Mouse (Mus musculus) gastrocnemius, postnatal 14 days (tissue): ENCODE data around the gene Msmp. TPM values are rescaled to one million over a fixed set of nuclear protein-coding genes. Genes with fewer than 3 reads are reported as not detected.
"Not testable (repeated sequence)": the region's sequence is repeated elsewhere in the genome, so short reads cannot be mapped to it uniquely, and the experiment has no call there.

ENCODE experiments used
- DNase-seq: peaks from one replicate; pipeline ENCODE4 v3.0.0; 2021; ENCODE audit warnings: mixed read lengths
- intact Hi-C: fragments of 180-260 bp; cut with DNase I; formaldehyde crosslinking; loops from one replicate; pipeline ENCODE4 v1.15.1; 2025; ENCODE audit warnings: low total_unique reads
- total RNA-seq, 2 experiments: library from RNA; stranded (reverse); gene quantifications; 2 replicates each; pipeline ENCODE4 v1.2.3; 2021

The Msmp gene
- total RNA-seq, 2 experiments from 2014 or later, result 0.29 TPM; not detected in 1

GRCm38 (mm10) chr4:43567140-43567539 is 17.2 kb downstream of the Msmp start:
- DNase-seq, result peak; percentile 56

DNA sequence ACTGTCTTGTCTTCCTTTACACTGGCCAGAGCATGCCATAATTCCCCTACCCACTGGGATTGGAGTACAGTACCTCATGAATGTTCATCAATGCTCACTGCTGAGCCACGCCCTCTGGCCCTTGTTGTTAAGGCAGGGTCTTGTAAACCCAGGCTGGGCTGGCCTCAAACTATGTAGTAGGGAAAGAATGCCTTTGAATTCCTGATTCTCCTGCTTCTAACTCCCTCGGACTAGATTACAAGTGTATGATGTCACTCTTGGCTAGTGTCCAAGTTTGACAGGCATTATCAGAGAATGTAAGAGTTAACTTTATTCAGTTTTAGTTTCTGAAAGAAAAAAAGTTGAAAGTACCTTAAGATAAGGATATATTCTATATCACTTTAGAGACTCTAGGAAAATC is 20.1 kb downstream of the Msmp start:
- no peak for DNase-seq

More at GRCm38 (mm10) chr4:43567140-43567539, 17.2 kb downstream of the Msmp start:
- intact Hi-C loops, result no loop called here

DNA sequence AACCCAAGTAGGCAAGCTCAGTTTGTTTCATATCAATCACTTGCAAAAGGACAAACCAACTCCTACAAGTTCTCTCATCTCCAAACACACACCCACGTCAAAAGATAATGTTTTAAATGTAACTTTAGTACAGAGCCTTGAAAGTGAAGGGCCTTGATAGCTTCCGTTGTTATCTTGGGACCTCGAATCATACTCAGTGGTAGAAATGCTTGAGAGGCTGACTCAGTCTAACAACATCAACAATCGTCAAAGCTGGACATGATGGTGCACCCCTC is 20.8 kb downstream of the Msmp start:
- intact Hi-C loops, result no loop called here
- no peak for DNase-seq

More for the DNA sequence above, 20.1 kb downstream of the Msmp start:
- intact Hi-C loops, result no loop called here

- intact Hi-C loops, result no loop called here
- DNase-seq, result no peak
These were observed 21.3 kb downstream of the Msmp start for GRCm38 (mm10) chr4:43562769-43563600.

DNA sequence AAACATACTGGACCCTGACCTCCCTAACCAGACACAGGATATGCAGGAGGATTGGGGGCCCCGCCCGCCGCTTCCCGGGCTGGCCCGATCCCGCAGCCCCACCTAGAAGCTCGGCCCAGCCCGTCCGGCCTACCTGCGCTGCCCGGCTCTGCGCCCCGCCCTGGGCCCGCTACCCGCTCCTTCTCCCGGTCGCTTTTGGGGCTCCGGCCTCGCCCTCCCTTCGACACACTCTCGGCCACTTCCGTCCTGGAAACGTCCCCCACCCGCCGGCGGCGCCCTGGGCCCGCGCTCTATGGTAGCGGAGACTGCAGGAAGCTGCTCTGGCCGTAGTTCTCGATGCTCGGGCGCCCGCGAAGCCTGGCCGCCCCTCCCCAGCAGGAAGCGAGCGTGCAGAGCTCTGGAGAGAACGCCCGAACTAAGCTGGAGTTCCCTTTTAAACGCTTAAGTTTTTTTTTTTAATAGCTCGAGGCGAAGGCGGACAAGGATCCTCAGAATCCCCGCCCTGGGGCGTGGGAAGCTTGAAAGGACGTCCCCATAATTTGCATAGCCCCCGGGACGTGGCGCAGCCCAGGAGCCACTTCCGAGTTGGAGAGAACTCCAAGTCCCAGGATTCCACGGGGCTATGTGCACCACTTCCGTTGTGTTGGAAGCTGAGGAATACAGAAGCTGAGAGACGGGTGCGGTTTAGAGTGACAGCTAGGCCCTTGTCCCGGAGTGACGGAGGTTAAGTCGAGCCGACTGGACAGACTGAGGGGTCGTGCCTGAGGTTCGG is 22.1 kb downstream of the Msmp start, which contains the start of the genes Creb3 and Tln1:
TSS of gene Creb3 (plus strand) at position 336 of the 772 bp plus-strand sequence.
TSS of gene Tln1 (minus strand) at position 695 of the 772 bp plus-strand sequence.
- intact Hi-C loops, result no loop called here

DNA sequence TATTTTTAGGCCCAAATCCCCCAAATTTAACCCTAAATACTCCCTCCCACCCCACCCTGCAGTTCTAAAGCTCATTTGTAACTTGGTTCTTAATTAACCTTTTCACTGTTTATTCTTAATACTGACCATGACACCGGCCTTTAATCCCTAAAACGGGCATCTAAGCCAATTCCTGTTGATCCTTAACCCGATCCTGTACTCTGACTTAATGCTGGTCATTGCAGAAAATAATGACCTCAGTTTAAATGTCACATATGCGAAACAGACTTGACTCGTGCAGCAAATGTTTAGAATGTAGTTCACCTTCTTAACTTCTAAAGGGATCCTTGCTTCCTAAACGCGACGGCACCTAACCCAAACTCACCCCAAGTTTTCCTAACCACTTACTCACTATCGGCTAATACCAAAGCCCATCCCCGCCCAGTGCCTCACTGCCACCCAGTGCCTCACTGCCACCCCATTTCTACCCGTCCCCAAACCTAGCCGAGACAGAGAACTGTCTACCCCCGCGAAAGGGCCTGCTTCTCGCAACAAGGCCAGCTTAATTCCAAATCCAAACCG is 22.8 kb downstream of the Msmp start:
- no peak for DNase-seq
- intact Hi-C loops, result no loop called here

More for the DNA sequence above, 22.1 kb downstream of the Msmp start, which contains the start of the genes Creb3 and Tln1:
- DNase-seq, result peak; percentile 94

DNA sequence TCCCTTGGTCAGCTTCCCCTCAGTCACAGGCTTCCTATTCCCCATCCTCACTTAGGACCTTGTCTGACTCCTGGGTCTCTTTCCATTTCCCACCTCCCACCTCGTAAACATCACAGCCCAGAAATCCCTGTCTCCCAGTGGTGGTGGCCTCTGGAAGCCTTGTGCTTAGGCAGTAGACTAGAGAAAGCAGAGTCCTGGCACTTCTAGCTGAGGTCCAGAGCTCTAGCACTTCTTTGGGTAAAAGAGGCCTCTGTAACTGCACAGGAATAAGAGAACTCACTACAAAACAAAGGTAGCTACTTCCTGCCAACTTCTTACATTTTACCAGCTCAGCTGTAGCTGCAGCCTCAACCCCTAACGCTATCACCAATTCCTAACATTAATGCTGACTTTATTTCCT is 23.3 kb downstream of the Msmp start:
- intact Hi-C loops, result no loop called here
- DNase-seq, result no peak

DNA sequence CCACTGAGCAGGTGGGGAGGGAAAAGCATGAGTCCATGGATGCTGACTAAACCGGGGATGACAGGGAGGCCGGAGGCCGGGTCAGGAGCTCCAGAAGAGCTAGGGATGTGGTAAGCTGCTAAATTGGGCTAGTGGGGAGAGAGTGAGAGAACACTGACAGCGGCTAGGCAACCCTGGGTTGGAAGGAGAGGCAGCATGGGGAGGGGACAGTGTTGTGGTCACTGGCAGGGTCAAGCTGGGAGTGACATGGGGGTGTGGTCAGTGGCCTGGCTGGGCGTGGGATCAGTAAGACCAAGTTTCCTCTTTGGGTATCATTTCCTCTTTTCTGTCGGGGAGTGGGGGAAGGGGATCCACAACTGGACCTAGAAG is 24.1 kb downstream of the Msmp start:
- DNase-seq, result peak; percentile 55
- intact Hi-C loops, result no loop called here

GRCm38 (mm10) chr4:43559519-43560242 is 24.6 kb downstream of the Msmp start:
- intact Hi-C loops, result no loop called here

DNA sequence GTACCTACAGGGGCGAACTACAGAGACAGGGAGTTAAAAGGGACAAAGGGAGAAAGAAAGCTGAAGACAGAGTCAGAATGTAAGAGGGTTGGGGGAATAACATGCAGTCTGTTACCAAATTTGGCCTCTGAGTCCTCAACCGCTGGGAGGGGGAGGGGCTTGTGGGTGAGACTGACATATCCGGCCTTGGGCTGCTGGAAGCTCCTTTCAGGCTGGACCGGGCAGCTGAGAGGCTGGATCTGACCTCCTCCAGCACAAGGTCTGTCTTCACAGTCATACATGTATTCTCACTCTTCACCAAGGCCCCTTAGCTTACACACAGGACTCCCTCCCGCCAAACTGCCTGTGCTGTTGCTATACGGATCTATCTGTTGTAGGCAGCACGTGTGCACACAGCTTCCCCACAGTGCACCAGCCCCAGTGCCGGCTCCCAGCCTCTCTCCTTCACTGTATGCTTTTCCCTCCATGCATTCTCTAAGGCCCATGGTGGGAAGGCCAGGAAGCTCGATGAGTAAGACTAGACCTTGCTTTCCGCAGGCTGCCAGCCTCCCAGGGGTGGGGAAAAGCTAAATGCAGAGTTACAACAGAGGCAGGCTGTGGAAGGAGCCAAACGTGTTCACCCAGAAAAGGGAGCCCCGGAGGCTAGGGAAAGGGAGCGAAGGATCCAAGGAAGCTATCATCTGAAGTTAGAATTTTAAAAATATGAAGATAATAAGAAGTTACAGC is 25.5 kb downstream of the Msmp start:
- intact Hi-C loops, result no loop called here
- peak; percentile 67 for DNase-seq

More at GRCm38 (mm10) chr4:43559519-43560242, 24.6 kb downstream of the Msmp start:
- DNase-seq, result no peak

DNA sequence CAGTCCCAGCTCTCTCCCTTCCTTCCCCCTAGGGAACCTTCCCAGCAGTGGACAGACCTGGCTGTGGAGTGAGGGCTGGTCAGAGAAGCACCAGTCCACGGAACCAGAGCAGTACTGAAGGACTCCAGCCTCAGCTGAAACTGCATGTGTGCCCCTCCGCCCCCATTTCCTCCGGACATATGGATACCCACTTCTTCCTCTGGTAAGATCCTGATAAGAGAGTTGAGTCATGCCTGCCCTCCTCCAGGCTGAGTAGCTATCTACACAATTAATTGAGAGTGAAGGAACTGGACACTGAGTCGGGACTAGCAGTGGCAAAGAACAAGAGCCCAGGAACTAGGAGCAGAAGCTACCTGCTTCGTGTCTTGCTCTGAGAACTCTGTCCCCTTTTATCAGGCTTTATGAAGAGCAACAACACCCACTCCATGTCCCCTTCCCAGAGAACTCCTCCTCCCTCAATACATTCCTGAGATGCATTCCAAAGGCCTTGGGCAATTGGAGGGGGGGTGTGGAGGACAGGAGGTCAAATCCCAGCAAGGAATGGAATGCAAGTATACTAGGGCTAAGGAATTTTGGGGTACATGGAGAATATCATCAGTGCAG is 26.2 kb downstream of the Msmp start:
- intact Hi-C loops, result no loop called here
- DNase-seq, result no peak

DNA sequence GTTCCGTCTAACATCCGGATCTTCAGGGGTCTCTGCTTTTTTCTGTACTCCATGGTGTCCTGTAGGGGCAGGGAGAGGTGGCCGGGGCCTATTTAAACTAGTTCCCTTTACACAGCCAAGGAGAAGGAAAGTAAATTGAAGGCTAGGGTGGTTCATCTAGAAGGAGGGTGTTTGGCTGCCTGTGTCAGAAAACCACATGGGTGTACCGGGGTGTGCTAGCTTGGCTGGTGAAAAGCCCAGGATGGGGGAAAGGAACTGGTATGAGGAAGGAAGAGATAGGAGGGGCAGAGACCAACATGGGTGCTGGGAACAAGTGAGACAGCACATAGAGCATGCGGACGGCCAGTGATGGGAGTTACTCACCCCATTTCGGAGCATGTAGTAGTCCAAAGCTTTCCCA is 28.4 kb downstream of the Msmp start:
- DNase-seq, result no peak
- intact Hi-C loops, result no loop called here

DNA sequence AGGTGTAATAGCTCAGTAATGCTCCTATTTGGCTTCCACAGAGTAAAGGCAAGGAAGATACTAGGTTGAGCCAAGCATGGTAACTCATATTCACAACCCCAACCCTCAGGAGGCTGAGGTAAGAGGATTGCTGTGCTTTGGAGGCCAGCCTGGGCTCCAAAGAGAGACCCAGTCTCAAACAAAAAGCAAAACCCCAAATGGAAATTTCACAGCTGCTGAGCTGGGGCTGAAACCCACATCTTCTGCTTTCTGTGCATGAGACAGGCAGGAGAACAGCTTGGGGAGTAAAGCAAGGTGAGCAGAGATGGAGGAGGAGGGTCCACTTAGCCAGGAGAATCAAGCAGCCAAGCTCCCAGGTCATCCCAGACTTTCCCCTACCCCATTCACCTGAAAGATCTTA is 30.4 kb downstream of the Msmp start:
- no peak for DNase-seq
- intact Hi-C loops, result no loop called here

GRCm38 (mm10) chr4:43552437-43552836 is 31.9 kb downstream of the Msmp start:
- intact Hi-C loops, result no loop called here

GRCm38 (mm10) chr4:43551854-43552253 is 32.4 kb downstream of the Msmp start:
- intact Hi-C loops, DNase-seq: not testable (repeated sequence)

More at GRCm38 (mm10) chr4:43552437-43552836, 31.9 kb downstream of the Msmp start:
- no peak for DNase-seq

- DNase-seq, result no peak
- intact Hi-C loops, result no loop called here
These were observed 35.2 kb downstream of the Msmp start for GRCm38 (mm10) chr4:43549055-43549454.

- intact Hi-C loops, result no loop called here
- no peak for DNase-seq
These were observed 37.1 kb downstream of the Msmp start for GRCm38 (mm10) chr4:43547160-43547559.

GRCm38 (mm10) chr4:43546375-43547047 is 37.8 kb downstream of the Msmp start:
- no peak for DNase-seq

More at GRCm38 (mm10) chr4:43546375-43547047, 37.8 kb downstream of the Msmp start:
- intact Hi-C loops, result no loop called here
